Mouse (Mus musculus) CH12.LX (cell line): Measurements from ENCODE around the gene Nthl1.

Source experiments
- BHLHE40 ChIP-seq: IDR thresholded peaks from 2 replicates; pipeline ENCODE4 v1.6.1; 2011; ENCODE audit warnings: mild to moderate bottlenecking, low read depth, low read length, improper control_type of control experiment
- CHD1 ChIP-seq: IDR thresholded peaks from 2 replicates; pipeline ENCODE4 v1.6.1; 2012; ENCODE audit warnings: low read depth, low read length, improper control_type of control experiment, inconsistent platforms
- CTCF ChIP-seq, 2 experiments: IDR thresholded peaks in 1 of 2; conservative IDR thresholded peaks in 1 of 2; 2 replicates each; pipeline ENCODE4 v1.5.1; 2011 to 2012; ENCODE audit warnings: low read depth in 2 of 2, low read length in 2 of 2, improper control_type of control experiment in 1 of 2, inconsistent platforms in 1 of 2, mild to moderate bottlenecking in 1 of 2, moderate library complexity in 1 of 2
- IRF4 ChIP-seq: IDR thresholded peaks from 2 replicates; pipeline ENCODE4 v1.6.1; 2014; ENCODE audit warnings: low read depth, mild to moderate bottlenecking, inconsistent platforms, low read length, improper control_type of control experiment
- MEF2A ChIP-seq: IDR thresholded peaks from 2 replicates; pipeline ENCODE4 v1.6.1; 2014; ENCODE audit warnings: low read depth, mild to moderate bottlenecking, inconsistent platforms, low read length, improper control_type of control experiment, borderline replicate concordance
- POLR2A ChIP-seq: IDR thresholded peaks from 2 replicates; pipeline ENCODE4 v1.6.1; 2011; ENCODE audit warnings: low read depth, mild to moderate bottlenecking, improper control_type of control experiment, low read length
- POLR2AphosphoS2 ChIP-seq: IDR thresholded peaks from 2 replicates; pipeline ENCODE4 v1.6.1; 2011; ENCODE audit warnings: low read depth, low read length, improper control_type of control experiment
- USF1 ChIP-seq: IDR thresholded peaks from 2 replicates; pipeline ENCODE4 v1.6.1; 2014; ENCODE audit warnings: low read depth, mild to moderate bottlenecking, inconsistent platforms, low read length, improper control_type of control experiment

GRCm38 (mm10) chr17:24590943-24591342 lies 41.5 kb upstream of the Nthl1 start:
- TF ChIP-seq POLR2A (no peak), BHLHE40 (no peak), CTCF (conservative IDR thresholded peaks at IDR 0.05 in 1 of 2, IDR thresholded peaks at IDR 0.05 in 1 of 2; ENCODE audit: low read depth in 2 of 2, low read length in 2 of 2) (no peak), POLR2AphosphoS2 (no peak), CHD1 (no peak), IRF4 (no peak), MEF2A (no peak), USF1 (no peak)
